Mouse (Mus musculus) T-cell, adult 2 months (primary cell): Measurements from ENCODE around the gene Pradc1.
"Not testable (repeated sequence)": the region's sequence is repeated elsewhere in the genome, so short reads cannot be mapped to it uniquely, and the experiment has no call there.

Experiments
- DNase-seq: peaks from one replicate; pipeline ENCODE4 v3.0.0; 2022; ENCODE audit warnings: low spot score

The Pradc1 gene

GRCm38 (mm10) chr6:85450697-85451663 is 790 bp downstream of the Pradc1 start, which contains the start of gene Cct7:
Gene Cct7, plus strand, starts transcription at chr6:85451514.
- DNase-seq = peak; percentile 98

GRCm38 (mm10) chr6:85450140-85450539 is 1.6 kb downstream of the Pradc1 start:
- not testable (repeated sequence) for DNase-seq

DNA sequence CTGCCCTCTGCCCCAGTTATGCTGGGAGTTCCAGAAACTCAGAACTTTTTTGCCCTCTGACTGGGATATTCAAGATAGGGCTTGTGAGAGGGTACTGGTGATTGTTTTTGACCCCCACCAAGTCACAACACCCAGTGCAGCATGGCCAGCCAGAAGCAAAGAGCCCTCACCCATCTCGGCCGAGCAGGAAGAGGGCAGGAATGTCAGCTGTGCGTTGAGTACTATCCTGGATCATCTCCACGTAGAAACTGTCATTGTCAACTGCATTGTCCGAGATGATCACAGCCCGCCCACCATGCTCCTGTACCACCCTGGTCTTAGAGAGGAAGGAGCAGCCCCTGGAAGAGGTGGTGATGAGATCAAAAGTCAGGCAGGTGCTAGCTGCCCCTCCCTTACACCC is 4.4 kb downstream of the Pradc1 start:
- no peak for DNase-seq

GRCm38 (mm10) chr6:85445286-85445685 is 6.5 kb downstream of the Pradc1 start:
- no peak for DNase-seq

- no peak for DNase-seq
Observed at GRCm38 (mm10) chr6:85444266-85444965, 7.4 kb downstream of the Pradc1 start.

- no peak for DNase-seq
Observed at GRCm38 (mm10) chr6:85443488-85444233, 8.1 kb downstream of the Pradc1 start.

DNA sequence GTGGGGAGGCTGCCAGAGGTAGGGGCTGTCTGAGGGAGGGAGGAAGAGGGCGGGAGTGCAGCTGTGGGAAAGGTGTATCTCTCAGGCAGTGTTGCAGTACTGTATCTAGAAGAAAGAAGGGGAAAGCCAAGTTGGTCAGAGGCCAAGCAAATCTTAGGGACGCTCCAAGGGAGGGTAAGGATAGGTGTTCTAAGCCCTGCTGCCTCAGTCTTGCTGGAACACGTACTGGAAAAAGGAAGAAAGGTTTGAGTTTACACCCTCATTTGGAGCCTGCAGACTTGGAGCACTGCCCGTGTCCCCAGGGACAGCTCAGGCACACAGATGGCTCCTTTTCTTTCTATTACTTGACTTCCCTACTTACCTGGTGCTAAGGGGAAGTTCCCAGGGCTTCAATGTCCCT is 10.6 kb downstream of the Pradc1 start:
- DNase-seq = no peak

DNA sequence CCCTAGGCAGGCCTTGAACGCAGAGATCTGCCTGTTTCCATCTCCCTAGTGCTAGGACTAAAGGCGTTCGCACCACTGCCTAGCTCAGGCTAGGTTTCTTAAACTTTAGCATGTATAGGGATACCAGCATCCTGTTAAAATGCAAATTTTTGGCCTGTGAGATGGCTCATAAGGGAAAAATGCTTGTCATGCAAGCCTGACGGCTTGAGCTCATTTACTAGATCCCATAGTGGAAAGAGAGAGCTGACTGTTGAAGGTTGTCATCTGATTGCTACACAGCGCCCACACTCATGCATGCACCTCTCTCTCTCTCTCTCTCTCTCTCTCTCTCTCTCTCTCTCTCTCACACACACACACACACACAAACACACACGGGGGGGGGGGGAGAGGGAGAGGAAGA is 15.1 kb downstream of the Pradc1 start:
- DNase-seq = no peak

DNA sequence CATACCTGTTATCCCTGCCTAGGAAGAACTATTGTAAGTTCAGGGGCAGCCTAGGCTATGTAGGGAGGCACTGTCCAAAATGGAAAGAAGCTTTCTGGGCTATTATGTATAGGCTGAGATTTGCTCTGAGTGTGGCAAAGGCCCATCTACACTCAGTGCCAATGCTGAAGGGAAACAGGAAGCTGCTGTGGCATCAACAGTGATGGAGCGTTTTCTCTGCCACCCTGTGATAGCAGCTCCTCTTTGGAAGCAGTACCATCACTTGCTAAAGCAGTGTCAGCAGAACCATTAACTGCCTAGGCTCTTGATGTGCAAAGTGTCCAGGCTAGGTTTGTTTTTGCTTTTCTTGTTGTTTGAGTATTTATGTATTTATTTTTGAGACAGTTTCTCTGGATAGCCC is 15.6 kb downstream of the Pradc1 start:
- no peak for DNase-seq

DNA sequence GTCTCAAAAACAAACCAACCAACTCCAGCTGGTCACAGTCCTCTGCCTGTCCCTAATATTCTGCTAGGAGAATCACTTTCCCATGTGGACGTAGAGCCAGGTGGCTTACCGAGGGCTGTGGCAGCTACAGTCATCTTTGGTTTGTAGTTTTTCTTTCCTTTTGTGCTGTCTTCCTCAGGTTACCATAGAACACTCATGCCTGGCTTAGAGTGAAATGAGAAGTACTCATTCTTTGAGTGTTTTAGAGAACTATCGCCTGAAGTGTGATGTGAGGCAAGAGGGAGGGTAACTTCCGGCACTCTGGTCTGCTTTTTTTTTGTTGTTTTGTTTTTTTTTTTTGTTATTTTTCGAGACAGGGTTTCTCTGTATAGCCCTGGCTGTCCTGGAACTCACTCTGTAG is 17.9 kb downstream of the Pradc1 start:
- DNase-seq = no peak

- peak; percentile 86 for DNase-seq
Observed at GRCm38 (mm10) chr6:85431842-85432431, 19.8 kb downstream of the Pradc1 start, which contains the start of gene Smyd5. Gene Smyd5, plus strand, starts transcription at chr6:85431989.

DNA sequence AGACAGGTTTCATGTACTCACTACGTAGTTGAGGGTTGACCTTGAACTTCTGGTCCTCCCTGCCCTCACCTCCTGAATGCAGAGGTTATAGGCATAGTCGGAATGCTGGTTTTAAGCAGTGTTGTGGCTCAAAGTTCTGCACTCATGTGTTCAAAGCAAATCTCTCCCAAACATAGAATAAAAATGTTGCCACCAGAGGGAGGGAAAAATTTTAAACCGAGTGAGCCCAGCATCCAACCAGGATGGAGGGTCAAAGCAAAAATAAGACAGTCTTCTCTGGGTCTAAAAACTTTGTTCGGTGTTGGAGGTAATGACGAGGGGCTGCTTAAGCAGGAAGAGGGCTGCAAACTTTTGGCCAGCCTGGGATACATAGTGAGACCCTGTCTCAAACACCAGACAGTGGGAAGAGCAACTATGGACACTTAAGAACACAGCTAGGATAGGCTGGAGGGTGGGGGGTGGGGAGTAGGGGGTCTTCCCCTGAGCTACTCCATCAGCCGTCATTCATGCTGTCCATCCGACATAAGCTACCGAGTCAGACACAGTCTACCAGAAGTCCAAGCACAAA is 20.4 kb downstream of the Pradc1 start:
- no peak for DNase-seq

DNA sequence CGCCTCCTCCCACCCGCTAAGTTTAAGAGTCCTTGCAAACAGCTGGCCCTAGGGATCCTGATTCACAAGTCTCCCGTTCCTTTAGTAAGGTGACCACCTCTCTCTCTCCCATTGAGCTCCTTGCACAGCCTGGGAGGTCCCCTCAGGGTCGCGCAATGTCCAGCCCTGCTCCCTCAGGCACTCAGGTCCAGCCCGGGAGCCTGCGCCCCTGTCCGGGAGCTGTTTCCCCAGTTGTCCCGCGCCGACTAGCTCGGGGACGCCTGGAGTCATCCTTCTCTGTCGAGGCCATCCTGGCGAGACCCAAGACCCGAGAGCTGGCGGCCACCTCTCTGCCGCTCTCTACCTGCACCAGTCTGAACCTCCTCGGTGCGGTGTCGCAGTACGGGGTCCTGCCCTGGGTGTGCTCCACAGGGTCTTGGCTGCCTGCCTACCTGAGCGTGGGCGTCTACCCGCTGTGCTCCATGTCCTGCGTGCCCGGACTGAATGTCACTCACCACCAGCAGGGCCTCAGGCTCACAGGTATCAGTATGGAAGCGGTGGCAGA is 27.9 kb downstream of the Pradc1 start, which contains the start of gene Noto:
TSS of gene Noto (plus strand) at position 51 of the 544 bp plus-strand sequence.
- no peak for DNase-seq

GRCm38 (mm10) chr6:85419150-85419549 is 32.6 kb downstream of the Pradc1 start:
- DNase-seq = no peak

GRCm38 (mm10) chr6:85415829-85416228 is 35.9 kb downstream of the Pradc1 start:
- no peak for DNase-seq

- no peak for DNase-seq
Observed at GRCm38 (mm10) chr6:85410771-85411273, 40.9 kb downstream of the Pradc1 start.

GRCm38 (mm10) chr6:85409003-85409402 is 42.8 kb downstream of the Pradc1 start:
- DNase-seq = no peak

GRCm38 (mm10) chr6:85403039-85403438 is 48.7 kb downstream of the Pradc1 start:
- no peak for DNase-seq

DNA sequence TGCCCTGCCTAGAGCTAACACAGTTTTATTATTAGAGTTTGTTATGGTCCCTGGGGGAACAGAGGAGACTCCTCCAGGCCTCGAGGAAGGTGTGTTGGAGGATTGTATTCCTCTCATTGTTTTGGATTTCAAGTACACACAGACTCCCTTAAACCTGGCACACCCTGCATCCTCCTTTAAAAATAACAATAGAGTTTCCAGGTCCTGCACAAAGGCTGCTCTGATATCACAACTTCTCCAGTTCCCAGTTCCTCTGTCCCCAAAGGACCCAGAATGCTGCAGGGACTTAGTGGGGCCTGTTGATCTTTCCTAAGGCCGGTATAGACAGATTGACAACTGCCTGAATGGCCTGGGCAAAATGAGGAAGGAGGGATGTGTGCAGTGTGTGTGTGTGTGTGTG is 49.2 kb downstream of the Pradc1 start:
- no peak for DNase-seq

DNA sequence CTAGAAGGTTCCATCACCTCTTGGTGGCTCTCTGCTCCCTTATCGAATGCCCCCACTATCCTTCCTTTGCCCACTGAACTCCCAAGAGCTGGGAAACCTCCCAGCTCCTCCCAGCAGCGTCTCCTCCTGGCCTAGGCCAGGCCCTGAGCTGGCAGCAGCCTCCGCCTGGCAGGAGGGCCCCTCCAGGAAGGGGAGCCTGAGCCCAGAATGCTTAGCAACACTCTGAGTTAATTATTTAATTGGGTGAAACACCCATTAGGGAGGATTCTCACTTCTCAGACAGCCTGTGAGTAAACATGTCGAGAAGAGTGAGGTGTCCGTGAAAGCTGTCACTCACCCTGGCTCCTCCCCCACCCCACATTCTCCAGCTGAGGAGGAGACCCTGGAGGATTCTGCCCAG is 52.1 kb downstream of the Pradc1 start:
- no peak for DNase-seq

- peak; percentile 20 for DNase-seq
Observed at GRCm38 (mm10) chr6:85397165-85397564, 54.6 kb downstream of the Pradc1 start.
